Mouse (Mus musculus) neutrophil, adult 59 days (primary cell): ENCODE measurements around the gene Gstp2. TPM values are rescaled to one million over a fixed set of nuclear protein-coding genes. Genes with fewer than 3 reads are reported as not detected.

Experiments
- total RNA-seq, 2 experiments: library from RNA; stranded (reverse); gene quantifications; 1 replicate in 1 of 2; 2 replicates in 1 of 2; pipeline ENCODE4 v1.2.4; 2023

The Gstp2 gene
- total RNA-seq, result 1 to 10 TPM; 8.2 to 9.4 TPM

GRCm38 (mm10) chr19:4045966-4046865 lies at the start of gene Gstp2:
Gstp2 (minus strand) TSS chr19:4046023.

DNA sequence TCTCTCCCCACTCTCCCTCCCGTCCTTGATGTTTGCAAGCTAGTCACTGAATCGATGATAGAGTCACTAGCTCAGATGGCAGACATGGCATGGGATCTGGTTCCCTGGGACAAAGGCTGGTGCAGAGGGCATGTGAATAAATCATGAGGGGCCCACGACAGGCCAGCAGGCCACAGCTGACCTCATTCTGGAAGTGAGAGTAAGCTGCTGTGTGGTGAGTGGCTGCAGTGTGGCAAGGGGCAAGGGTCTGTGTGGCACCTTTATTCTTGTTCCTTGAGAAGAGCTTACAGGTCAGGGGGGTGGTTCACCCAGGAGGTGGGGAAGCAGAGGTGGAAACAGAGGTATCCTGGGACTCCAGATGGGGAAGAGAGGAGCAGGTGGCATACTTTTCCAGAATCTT lies 35.6 kb upstream of the Gstp2 start, which contains the start of gene Cabp2:
Gene Cabp2, plus strand, starts transcription at position 185 of the 400 bp plus-strand sequence.

DNA sequence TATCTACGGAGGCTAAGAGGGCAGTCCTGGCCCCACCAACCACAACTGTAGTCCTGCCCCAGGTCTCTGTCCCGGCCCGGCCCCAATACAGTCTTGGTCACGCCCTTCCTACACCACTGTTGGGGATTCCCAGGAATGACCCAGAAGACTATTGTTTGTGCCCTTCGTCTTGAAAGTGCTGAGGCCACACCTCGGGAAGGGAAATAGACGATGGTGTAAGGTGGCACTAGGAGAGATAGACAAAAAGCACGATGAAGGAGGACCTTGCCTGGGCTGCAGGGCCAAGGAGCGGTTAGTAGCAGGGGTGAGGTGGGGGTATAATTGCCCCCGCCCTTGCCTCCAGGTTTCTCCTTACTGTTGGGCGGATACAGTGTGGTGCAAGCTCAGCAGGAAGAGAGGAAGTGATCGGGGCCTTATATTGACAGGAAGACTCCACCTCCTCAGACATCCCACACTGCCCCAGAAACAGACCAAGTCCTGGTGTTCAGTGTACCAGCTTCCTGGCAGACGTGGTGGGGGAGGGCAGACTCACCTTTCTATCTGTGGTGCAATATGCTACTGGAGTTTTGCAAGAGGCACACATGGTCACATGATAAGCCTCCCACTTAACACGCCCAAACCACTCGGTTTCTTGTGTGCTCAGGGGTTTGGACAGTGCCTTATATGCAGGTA lies 13.4 kb upstream of the Gstp2 start, which contains the start of gene Gstp3:
Gene Gstp3, minus strand, starts transcription at position 501 of the 672 bp plus-strand sequence.

DNA sequence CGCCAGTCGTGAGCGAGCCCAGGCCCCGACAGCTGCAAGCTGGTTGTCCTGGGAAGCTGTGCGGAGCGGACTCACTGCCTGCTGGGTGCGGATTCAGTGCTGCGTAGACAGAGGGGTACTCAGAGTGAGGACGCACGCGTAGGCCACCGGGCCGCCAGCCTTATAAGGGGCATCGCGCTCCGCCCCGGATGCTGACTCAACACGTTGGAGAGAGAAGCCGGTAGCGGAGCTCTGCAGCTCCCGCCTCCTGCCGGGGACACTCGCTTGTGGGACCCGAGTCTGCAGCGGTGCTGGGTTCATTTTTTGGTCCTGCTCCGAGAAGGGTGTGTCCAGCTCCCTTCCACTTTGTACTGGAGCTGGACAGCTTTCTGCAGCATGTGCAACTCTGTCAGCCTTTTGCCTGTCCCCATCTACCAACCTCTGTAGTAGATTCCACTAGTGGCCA lies 8.0 kb downstream of the Gstp2 start, which contains the start of gene Gstp1:
Gene Gstp1, minus strand, starts transcription at position 198 of the 445 bp plus-strand sequence.

GRCm38 (mm10) chr19:4012432-4013022 lies 33.3 kb downstream of the Gstp2 start, which contains the start of gene Ndufv1:
Ndufv1 (minus strand) TSS chr19:4012806.

GRCm38 (mm10) chr19:4003112-4003511 lies 42.7 kb downstream of the Gstp2 start, which contains the start of gene Doc2g:
Doc2g (plus strand) TSS chr19:4003313.

DNA sequence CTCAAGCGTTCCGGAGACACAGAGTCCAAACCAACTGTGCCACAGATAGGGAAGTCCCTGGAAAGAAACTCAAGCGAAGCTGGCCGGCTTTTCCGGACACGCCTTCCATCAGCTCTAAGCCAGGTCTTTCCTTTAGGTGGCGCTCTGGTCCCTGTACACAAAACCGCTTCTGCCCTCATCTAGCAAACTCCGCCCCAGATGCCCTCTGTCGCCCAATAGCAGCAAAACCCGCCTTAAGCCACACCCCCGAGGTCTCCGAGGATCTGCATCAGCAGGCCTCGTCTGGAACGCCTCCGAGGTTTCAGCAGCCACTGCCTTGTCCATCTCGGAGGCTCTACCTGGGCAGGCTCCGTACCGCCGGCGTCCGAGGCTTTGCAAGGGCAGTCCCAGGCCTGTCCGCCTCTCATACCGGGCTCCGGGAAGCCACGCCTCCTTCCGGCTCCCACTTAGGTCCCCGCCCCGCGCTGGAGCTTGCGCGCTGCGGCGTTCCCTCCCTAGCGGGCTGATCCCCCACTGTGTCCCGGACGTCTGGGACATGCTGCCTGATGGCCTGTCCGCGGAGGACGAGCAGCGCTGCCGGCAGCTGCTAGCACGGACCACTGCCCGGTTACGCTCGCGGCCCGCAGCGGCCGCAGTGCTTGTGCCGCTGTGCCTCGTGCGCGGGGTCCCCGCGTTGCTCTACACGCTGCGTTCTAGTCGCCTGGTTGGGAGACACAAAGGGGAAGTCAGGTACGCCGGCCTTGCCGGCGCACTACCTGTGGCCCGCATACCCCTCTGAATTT lies 45.5 kb downstream of the Gstp2 start, which contains the start of the genes Nudt8 and Gm49405:
Gene Nudt8, plus strand, starts transcription at position 462 of the 782 bp plus-strand sequence.
Gene Gm49405, plus strand, starts transcription at position 508 of the 782 bp plus-strand sequence.

DNA sequence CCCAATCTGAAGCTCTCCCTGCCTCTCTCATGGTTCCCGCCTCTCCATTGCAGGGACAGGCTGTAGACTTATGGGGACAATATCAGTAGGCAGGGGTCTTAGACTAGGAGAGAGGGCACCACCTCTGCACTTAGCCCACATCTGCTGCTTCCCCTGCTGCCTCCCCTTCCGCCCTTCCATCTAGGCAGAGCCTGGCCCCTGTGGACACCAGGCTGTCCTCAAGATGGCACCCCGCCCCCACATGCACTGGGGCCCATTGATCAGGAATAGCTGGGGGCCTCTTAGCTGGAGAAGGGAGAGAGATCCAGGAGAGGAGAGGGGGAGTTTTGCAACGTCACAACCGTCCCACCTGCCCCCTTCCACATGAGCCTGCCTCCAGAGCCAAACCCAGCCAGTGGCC lies 53.4 kb downstream of the Gstp2 start, which contains the start of gene Tbx10:
Gene Tbx10, plus strand, starts transcription at position 337 of the 400 bp plus-strand sequence.

Other genes starting within 250 kb of the Gstp2 start
- 10 to 100 TPM; 43.5 to 47.2 TPM for gene Chka, start 194.2 kb downstream of the Gstp2 start, total RNA-seq
- 100 to 1,000 TPM; 221 to 250 TPM for gene Tcirg1, start 138.9 kb downstream of the Gstp2 start, total RNA-seq
- 10 to 100 TPM; 52.9 to 70.6 TPM for gene Ndufs8, start 133.2 kb downstream of the Gstp2 start, total RNA-seq
- 100 to 1,000 TPM; 143 to 153 TPM for gene Aldh3b1, start 116.2 kb downstream of the Gstp2 start, total RNA-seq
- gene Unc93b1, start 110.8 kb downstream of the Gstp2 start, total RNA-seq, result 100 to 1,000 TPM; 236 to 316 TPM
- 10 to 100 TPM in 1 of 2 experiments, 1 to 10 TPM in 1; 9.9 to 11.1 TPM for gene Aldh3b3, start 87.4 kb downstream of the Gstp2 start, total RNA-seq
- gene Aldh3b2, start 73.7 kb downstream of the Gstp2 start, total RNA-seq, result 10 to 100 TPM; 12.6 to 14.7 TPM
- gene Acy3, start 59.5 kb downstream of the Gstp2 start, total RNA-seq, result under 1 TPM; 0.53 to 0.88 TPM
- gene Tbx10, start 53.3 kb downstream of the Gstp2 start, total RNA-seq, result not detected
- gene Nudt8, start 45.4 kb downstream of the Gstp2 start, total RNA-seq, result 1 to 10 TPM; 4.7 to 4.8 TPM
- 1 to 10 TPM in 1 of 2 experiments, under 1 TPM in 1; 0.33 to 1.0 TPM for gene Gm49405, start 45.4 kb downstream of the Gstp2 start, total RNA-seq
- gene Doc2g, start 42.7 kb downstream of the Gstp2 start, total RNA-seq, result under 1 TPM; 0.57 to 0.73 TPM
- gene Ndufv1, start 33.2 kb downstream of the Gstp2 start, total RNA-seq, result 10 to 100 TPM; 68.4 to 70.8 TPM
- 10 to 100 TPM; 63.6 to 65.3 TPM for gene Gstp1, start 8.0 kb downstream of the Gstp2 start, total RNA-seq
- gene Gstp3, start 13.5 kb upstream of the Gstp2 start, total RNA-seq, result 1 to 10 TPM; 6.6 to 7.7 TPM
- gene Cabp2, start 35.6 kb upstream of the Gstp2 start, total RNA-seq, result not detected
- 100 to 1,000 TPM; 228 to 257 TPM for gene Cdk2ap2, start 51.2 kb upstream of the Gstp2 start, total RNA-seq
- 100 to 1,000 TPM; 185 to 192 TPM for gene Pitpnm1, start 54.0 kb upstream of the Gstp2 start, total RNA-seq
- gene Aip, start 79.8 kb upstream of the Gstp2 start, total RNA-seq, result 100 to 1,000 TPM; 108 TPM
- gene Gpr152, start 93.8 kb upstream of the Gstp2 start, total RNA-seq, result under 1 TPM in 1 of 2 experiments, not detected in 1; 0.13 TPM
- gene Cabp4, start 98.0 kb upstream of the Gstp2 start, total RNA-seq, result under 1 TPM; 0.67 to 0.82 TPM
- gene Coro1b, start 102.6 kb upstream of the Gstp2 start, total RNA-seq, result 100 to 1,000 TPM; 188 to 219 TPM
- gene Ptprcap, start 107.6 kb upstream of the Gstp2 start, total RNA-seq, result 10 to 100 TPM; 13.8 to 18.6 TPM
- gene Rps6kb2, start 117.3 kb upstream of the Gstp2 start, total RNA-seq, result 10 to 100 TPM; 34.4 to 42.3 TPM
- 10 to 100 TPM; 34.4 to 34.6 TPM for gene Carns1, start 129.5 kb upstream of the Gstp2 start, total RNA-seq
- gene Tbc1d10c, start 145.3 kb upstream of the Gstp2 start, total RNA-seq, result 100 to 1,000 TPM; 126 to 134 TPM
- gene Ppp1ca, start 146.0 kb upstream of the Gstp2 start, total RNA-seq, result 100 to 1,000 TPM; 433 to 455 TPM
- 10 to 100 TPM; 28.4 to 29.8 TPM for gene Rad9a, start 155.6 kb upstream of the Gstp2 start, total RNA-seq
- gene Clcf1, start 168.2 kb upstream of the Gstp2 start, total RNA-seq, result 1 to 10 TPM; 2.5 to 4.2 TPM
- not detected for gene AC109138.7, start 168.3 kb upstream of the Gstp2 start, total RNA-seq
- gene Pold4, start 185.9 kb upstream of the Gstp2 start, total RNA-seq, result 10 to 100 TPM; 53.1 to 57.3 TPM
- 10 to 100 TPM; 28.7 to 35.5 TPM for gene Ssh3, start 223.2 kb upstream of the Gstp2 start, total RNA-seq
- 10 to 100 TPM; 33.9 to 37.4 TPM for gene Ankrd13d, start 237.1 kb upstream of the Gstp2 start, total RNA-seq